Mouse (Mus musculus) lung, postnatal 0 days (tissue): ENCODE data around the gene Oca2.

Experiments
- CTCF ChIP-seq: IDR thresholded peaks from 2 replicates; pipeline ENCODE4 v1.5.1; 2016; ENCODE audit warnings: antibody characterized with exemption, mild to moderate bottlenecking
- EP300 ChIP-seq: IDR thresholded peaks from 2 replicates; pipeline ENCODE4 v1.6.1; 2016; ENCODE audit warnings: antibody characterized with exemption, mild to moderate bottlenecking, control low read depth

- TF ChIP-seq CTCF (no peak), EP300 (no peak)
Observed at GRCm38 (mm10) chr7:56201483-56202218, 37.9 kb upstream of the Oca2 start.
